Mouse (Mus musculus): ENCODE results near the gene Smok3c.
"Not testable (repeated sequence)": the region's sequence is repeated elsewhere in the genome, so short reads cannot be mapped to it uniquely, and the experiment has no call there.

Smok3c gene

GRCm38 (mm10) chr5:138094474-138094873 lies 41.5 kb downstream of the Smok3c start:
- DNase-seq (ENCODE audit: low read depth, low spot score) = no peak

GRCm38 (mm10) chr5:138104976-138105375 lies 52.0 kb downstream of the Smok3c start:
- no peak for DNase-seq (ENCODE audit: low read depth, low spot score)

GRCm38 (mm10) chr5:138107130-138107529 lies 54.1 kb downstream of the Smok3c start:
- DNase-seq (ENCODE audit: low read depth, low spot score) = no peak

- DNase-seq (ENCODE audit: low read depth, low spot score) = not testable (repeated sequence)
Observed at GRCm38 (mm10) chr5:138109847-138110396, 56.9 kb downstream of the Smok3c start.

All from ZHBTc4 (cell line).